Mouse (Mus musculus) lung, postnatal 0 days (tissue): ENCODE data around the gene C87436. TPM values are rescaled to one million over a fixed set of nuclear protein-coding genes. Genes with fewer than 3 reads are reported as not detected.
A peak's percentile ranks its signal among the peaks of the same experiment; 100 is the strongest.

Experiments used
- ATAC-seq: fragments of 200-750 bp; cut with Nextera tagmentation; 2 replicates; pipeline ENCODE4 v1.8.0; 2017; ENCODE audit warnings: moderate library complexity
- DNase-seq: peaks from one replicate; pipeline ENCODE4 v3.0.0-alpha.2; 2016; ENCODE audit warnings: low spot score
- H3K27ac ChIP-seq: fragments of 300-500 bp; sonication (generic); 2 replicates; pipeline ENCODE4 v1.5.1; 2014; ENCODE audit warnings: antibody characterized with exemption, mild to moderate bottlenecking, low read length, mixed read lengths
- H3K27me3 ChIP-seq: fragments of 300-500 bp; sonication (generic); replicated peaks from 2 replicates; pipeline ENCODE4 v1.6.1; 2014; ENCODE audit warnings: low read length, mixed read lengths; ENCODE audit not compliant: insufficient read depth
- H3K36me3 ChIP-seq: fragments of 300-500 bp; sonication (generic); 2 replicates; pipeline ENCODE4 v1.6.1; 2014; ENCODE audit warnings: low read length, mixed read lengths; ENCODE audit not compliant: insufficient read depth
- H3K4me1 ChIP-seq: fragments of 300-500 bp; sonication (generic); 2 replicates; pipeline ENCODE4 v1.6.1; 2014; ENCODE audit warnings: antibody characterized with exemption, low read depth, low read length, mixed read lengths; ENCODE audit not compliant: insufficient read depth
- H3K4me2 ChIP-seq: fragments of 300-500 bp; sonication (generic); replicated peaks from 2 replicates; pipeline ENCODE4 v1.6.1; 2014; ENCODE audit warnings: low read depth, mild to moderate bottlenecking, low read length, moderate library complexity, mixed read lengths
- H3K4me3 ChIP-seq: fragments of 300-500 bp; sonication (generic); 2 replicates; pipeline ENCODE4 v1.5.1; 2014; ENCODE audit warnings: low read depth, low read length
- H3K9ac ChIP-seq: fragments of 300-500 bp; sonication (generic); replicated peaks from 2 replicates; pipeline ENCODE4 v1.6.1; 2014; ENCODE audit warnings: low read depth, mild to moderate bottlenecking
- H3K9me3 ChIP-seq: fragments of 300-500 bp; sonication (generic); 2 replicates; pipeline ENCODE4 v1.6.1; 2016; ENCODE audit warnings: low read length, mixed read lengths
- CTCF ChIP-seq: IDR thresholded peaks from 2 replicates; pipeline ENCODE4 v1.5.1; 2016; ENCODE audit warnings: antibody characterized with exemption, mild to moderate bottlenecking
- EP300 ChIP-seq: IDR thresholded peaks from 2 replicates; pipeline ENCODE4 v1.6.1; 2016; ENCODE audit warnings: antibody characterized with exemption, mild to moderate bottlenecking, control low read depth
- WGBS: fragments of 180-500 bp; shearing (Covaris S2); extraction: QIAGEN DNeasy Blood & Tissue Kit; methylation state at CpG from one replicate; pipeline ENCODE4 v1.1.7; 2014; 5-methylcytosine and 5-hydroxymethylcytosine counted together
- polyA plus RNA-seq: library from polyadenylated mRNA; unstranded; fragments of >200 nt; fragmentation: Nextera tagmentation; extraction: Ambion mirVana; gene quantifications from 2 replicates; pipeline ENCODE4 v1.2.1, GENCODE M21; 2015

C87436 gene
- polyA plus RNA-seq, 1 experiment from 2014 or later, result 23.5 TPM

- WGBS, result 96% methylated on average over 7 of the region's 7 CpGs
- Histone ChIP-seq H3K36me3 (no peaks in the 10 kb centered on the region), H3K4me2 (no peak overlapping the region), H3K4me3 (no peak overlapping the region), H3K9me3 (no peaks in the 10 kb centered on the region), H3K4me1 (peaks cover 18% of the 10 kb centered on the region; the same call in 1 of the 2 replicates), H3K27ac (no peak overlapping the region), H3K27me3 (no peaks in the 10 kb centered on the region), H3K9ac (no peak overlapping the region)
- no peak for TF ChIP-seq EP300
- peak; percentile 57 for TF ChIP-seq CTCF
- ATAC-seq (no peak), DNase-seq (no peak)
Observed at GRCm38 (mm10) chr6:86494767-86495166, 56.6 kb downstream of the C87436 start.

DNA sequence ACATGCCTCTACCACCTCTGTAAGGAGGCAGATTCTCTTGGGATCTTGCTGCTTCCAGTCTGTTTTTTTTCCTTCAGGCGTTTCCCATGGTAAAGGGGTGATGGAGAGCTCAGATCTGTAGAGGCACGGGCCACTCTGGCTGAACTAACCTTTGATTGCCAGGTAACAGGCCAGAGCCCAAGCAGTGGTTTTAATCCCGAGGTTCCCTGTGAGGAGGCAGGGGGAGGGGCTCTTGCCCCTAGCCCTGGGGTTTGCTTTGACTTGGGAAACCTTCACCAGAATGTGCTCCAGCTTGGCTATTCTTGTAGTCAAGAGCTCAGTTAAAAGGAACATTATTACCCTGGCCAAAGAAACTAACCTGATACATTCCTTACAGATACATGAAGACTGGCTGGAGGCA, 57.5 kb downstream of the C87436 start:
- Histone ChIP-seq H3K4me3 (no peak overlapping the region), H3K9me3 (no peaks in the 10 kb centered on the region), H3K27me3 (no peaks in the 10 kb centered on the region), H3K9ac (no peak overlapping the region), H3K27ac (no peak overlapping the region), H3K36me3 (no peaks in the 10 kb centered on the region), H3K4me1 (peaks cover 18% of the 10 kb centered on the region; the same call in 1 of the 2 replicates), H3K4me2 (no peak overlapping the region)
- no peak for DNase-seq
- no peak for ATAC-seq
- TF ChIP-seq CTCF, result no peak
- no peak for TF ChIP-seq EP300
- WGBS, result 56% methylated on average over 3 of the region's 3 CpGs

DNA sequence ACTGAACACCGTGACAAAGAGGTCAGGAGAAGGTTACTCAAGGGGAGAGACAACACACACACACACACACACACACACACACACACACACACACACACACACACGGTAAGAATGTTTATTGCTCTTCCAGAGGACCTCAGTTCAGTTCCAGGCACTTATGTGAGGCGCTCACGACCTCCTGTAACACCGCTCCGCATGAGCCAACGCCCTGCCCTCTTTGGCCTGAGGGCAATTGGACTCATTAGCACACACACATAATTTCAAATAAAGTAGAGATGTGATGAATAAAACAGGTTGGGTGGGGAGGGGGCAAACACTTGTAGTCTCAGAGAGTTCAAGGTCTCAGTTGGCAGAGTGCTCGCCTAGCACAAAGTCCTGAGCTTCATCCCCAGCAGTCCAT, 58.0 kb downstream of the C87436 start:
- H3K4me3 ChIP-seq, result no peak overlapping the region
- no peaks in the 10 kb centered on the region for H3K27me3 ChIP-seq
- H3K9ac ChIP-seq, result no peak overlapping the region
- WGBS, result 65% methylated on average over 7 of the region's 8 CpGs
- H3K9me3 ChIP-seq, result no peaks in the 10 kb centered on the region
- no peak for TF ChIP-seq CTCF
- no peak for TF ChIP-seq EP300
- H3K4me2 ChIP-seq, result 0 out of 2 replicates have a peak overlapping the region, but pooled peaks have one; percentile 60
- peaks cover 18% of the 10 kb centered on the region; the same call in 1 of the 2 replicates for H3K4me1 ChIP-seq
- DNase-seq, result no peak
- H3K27ac ChIP-seq, result no peak overlapping the region
- ATAC-seq, result no peak
- no peaks in the 10 kb centered on the region for H3K36me3 ChIP-seq

GRCm38 (mm10) chr6:86496585-86496984, 58.4 kb downstream of the C87436 start:
- no peak for DNase-seq
- H3K4me1 ChIP-seq, result peaks cover 18% of the 10 kb centered on the region; the same call in 1 of the 2 replicates
- no peaks in the 10 kb centered on the region for H3K9me3 ChIP-seq
- no peak for TF ChIP-seq EP300
- no peak for TF ChIP-seq CTCF
- H3K9ac ChIP-seq, result peak overlapping the region; percentile 60; the same call in 1 of the 2 replicates
- H3K36me3 ChIP-seq, result no peaks in the 10 kb centered on the region
- H3K27ac ChIP-seq, result peak overlapping the region; percentile 83
- WGBS, result 66% methylated on average over 5 of the region's 5 CpGs
- 0 out of 2 replicates have a peak, but pooled peaks have one; percentile 2 for ATAC-seq
- peak overlapping the region; percentile 60 for H3K4me2 ChIP-seq
- 0 out of 2 replicates have a peak overlapping the region, but pooled peaks have one; percentile 33 for H3K4me3 ChIP-seq
- H3K27me3 ChIP-seq, result no peaks in the 10 kb centered on the region

DNA sequence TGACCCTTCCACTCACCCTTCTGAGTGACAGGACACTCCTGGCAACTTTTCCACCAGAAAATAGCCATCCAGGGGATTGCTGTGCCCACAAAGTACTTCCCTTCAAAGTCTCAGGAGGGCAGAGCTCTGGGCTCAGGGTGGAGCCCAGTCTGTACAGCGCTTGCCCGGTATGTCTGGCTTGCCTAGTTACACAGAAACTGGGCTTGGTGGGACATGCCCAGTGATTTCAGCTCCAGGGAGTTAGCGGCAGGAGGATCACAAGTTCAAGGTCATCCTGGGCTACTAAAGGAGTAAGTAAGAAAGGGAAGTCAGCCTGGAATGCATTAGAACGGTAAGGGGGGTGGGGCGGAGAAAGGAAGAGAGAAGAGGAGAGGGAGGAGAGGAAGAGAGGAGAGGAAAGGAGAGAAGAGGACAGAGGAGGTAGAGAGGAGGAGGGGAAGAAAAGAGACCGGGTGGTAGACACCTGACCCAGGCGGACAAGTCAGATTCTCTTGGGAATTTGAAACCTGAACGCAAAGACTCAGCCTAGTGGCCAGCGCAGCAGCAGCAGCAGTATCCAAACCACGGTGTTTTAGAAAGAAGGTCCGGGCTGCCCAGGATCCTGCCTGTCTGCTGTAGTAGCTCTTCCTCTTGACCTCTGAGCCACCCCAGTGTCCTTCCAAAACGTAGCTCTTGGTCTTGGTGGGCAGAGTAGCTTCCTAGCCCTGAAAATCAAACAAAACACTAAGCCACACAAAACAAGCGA, 59.1 kb downstream of the C87436 start:
- no peaks in the 10 kb centered on the region for H3K9me3 ChIP-seq
- TF ChIP-seq CTCF (peak; percentile 50), EP300 (no peak)
- peak overlapping the region; percentile 60 for H3K9ac ChIP-seq
- H3K4me3 ChIP-seq, result peak overlapping the region; percentile 33
- peak overlapping the region; percentile 83 for H3K27ac ChIP-seq
- peaks cover 18% of the 10 kb centered on the region; the same call in 1 of the 2 replicates for H3K4me1 ChIP-seq
- no peaks in the 10 kb centered on the region for H3K36me3 ChIP-seq
- ATAC-seq (peak; percentile 79), DNase-seq (peak; percentile 83)
- H3K4me2 ChIP-seq, result peak overlapping the region; percentile 60
- WGBS, result 9% methylated on average over 13 of the region's 13 CpGs
- no peaks in the 10 kb centered on the region for H3K27me3 ChIP-seq

- Histone ChIP-seq H3K27me3 (no peaks in the 10 kb centered on the region), H3K9me3 (no peaks in the 10 kb centered on the region), H3K4me3 (peak overlapping the region; percentile 33), H3K27ac (peak overlapping the region; percentile 83), H3K4me2 (peak overlapping the region; percentile 60), H3K4me1 (peaks cover 18% of the 10 kb centered on the region; the same call in 1 of the 2 replicates), H3K9ac (peak overlapping the region; percentile 60), H3K36me3 (no peaks in the 10 kb centered on the region)
- DNase-seq (no peak), ATAC-seq (no peak)
- TF ChIP-seq CTCF (no peak), EP300 (no peak)
- WGBS, result 41% methylated on average over 11 of the region's 11 CpGs
Observed at GRCm38 (mm10) chr6:86497942-86498732, 60.0 kb downstream of the C87436 start.
